Mouse (Mus musculus): ENCODE measurements at regions not wholly inside any gene's neighbourhood (a gene's known extent, or its start where the extent isn't known, plus 50 kb on each side); places are given as distances from the start of the nearest gene placed in this dataset.

GRCm38 (mm10) chr5:119497501-119497900 is 173.0 kb upstream of the Tbx3 start:
- no peak overlapping the region for H3K4me3 ChIP-seq (ENCODE audit: control insufficient read depth, low read depth, low read length)
- H3K27me3 ChIP-seq (ENCODE audit: control insufficient read depth, insufficient read depth, low read length) = no peaks in the 10 kb centered on the region
- no peaks in the 10 kb centered on the region; the same call in 1 of the 2 replicates for H3K4me1 ChIP-seq (ENCODE audit: control insufficient read depth, insufficient read depth, low read length)
- TF ChIP-seq CTCF (IDR thresholded peaks at IDR 0.05; ENCODE audit: control insufficient read depth, insufficient read depth, insufficient replicate concordance, low read depth, low read length) = no peak
- TF ChIP-seq POLR2A (IDR thresholded peaks at IDR 0.05; ENCODE audit: control insufficient read depth, low read depth, low read length) = no peak
- no peaks in the 10 kb centered on the region for H3K36me3 ChIP-seq (ENCODE audit: control insufficient read depth, insufficient read depth, low read length)
- no peak overlapping the region for H3K27ac ChIP-seq (ENCODE audit: control insufficient read depth, insufficient read depth, low read depth, low read length)

GRCm38 (mm10) chr5:119498431-119498830 is 172.0 kb upstream of the Tbx3 start:
- H3K27ac ChIP-seq (ENCODE audit: control insufficient read depth, insufficient read depth, low read depth, low read length) = no peak overlapping the region
- H3K36me3 ChIP-seq (ENCODE audit: control insufficient read depth, insufficient read depth, low read length) = no peaks in the 10 kb centered on the region
- H3K27me3 ChIP-seq (ENCODE audit: control insufficient read depth, insufficient read depth, low read length) = no peaks in the 10 kb centered on the region
- H3K4me3 ChIP-seq (ENCODE audit: control insufficient read depth, low read depth, low read length) = no peak overlapping the region
- H3K4me1 ChIP-seq (ENCODE audit: control insufficient read depth, insufficient read depth, low read length) = no peaks in the 10 kb centered on the region; the same call in 1 of the 2 replicates
- TF ChIP-seq POLR2A (IDR thresholded peaks at IDR 0.05; ENCODE audit: control insufficient read depth, low read depth, low read length) (no peak), CTCF (IDR thresholded peaks at IDR 0.05; ENCODE audit: control insufficient read depth, insufficient read depth, insufficient replicate concordance, low read depth, low read length) (no peak)

- Histone ChIP-seq H3K4me1 (ENCODE audit: control insufficient read depth, insufficient read depth, low read length) (peaks cover 4% of the 10 kb centered on the region), H3K4me3 (ENCODE audit: control insufficient read depth, low read depth, low read length) (no peak overlapping the region), H3K36me3 (ENCODE audit: control insufficient read depth, insufficient read depth, low read length) (no peaks in the 10 kb centered on the region), H3K27ac (ENCODE audit: control insufficient read depth, insufficient read depth, low read depth, low read length) (no peak overlapping the region), H3K27me3 (ENCODE audit: control insufficient read depth, insufficient read depth, low read length) (no peaks in the 10 kb centered on the region)
- TF ChIP-seq CTCF (IDR thresholded peaks at IDR 0.05; ENCODE audit: control insufficient read depth, insufficient read depth, insufficient replicate concordance, low read depth, low read length) = no peak
Measured at GRCm38 (mm10) chr5:119507709-119508108, 162.8 kb upstream of the Tbx3 start.

- Histone ChIP-seq H3K27ac (ENCODE audit: control insufficient read depth, insufficient read depth, low read depth, low read length) (no peak overlapping the region), H3K36me3 (ENCODE audit: control insufficient read depth, insufficient read depth, low read length) (no peaks in the 10 kb centered on the region), H3K4me1 (ENCODE audit: control insufficient read depth, insufficient read depth, low read length) (no peaks in the 10 kb centered on the region), H3K27me3 (ENCODE audit: control insufficient read depth, insufficient read depth, low read length) (no peaks in the 10 kb centered on the region), H3K4me3 (ENCODE audit: control insufficient read depth, low read depth, low read length) (no peak overlapping the region)
- TF ChIP-seq POLR2A (IDR thresholded peaks at IDR 0.05; ENCODE audit: control insufficient read depth, low read depth, low read length) (no peak), CTCF (IDR thresholded peaks at IDR 0.05; ENCODE audit: control insufficient read depth, insufficient read depth, insufficient replicate concordance, low read depth, low read length) (no peak)
Measured at GRCm38 (mm10) chr5:119518506-119519252, 151.8 kb upstream of the Tbx3 start.

DNA sequence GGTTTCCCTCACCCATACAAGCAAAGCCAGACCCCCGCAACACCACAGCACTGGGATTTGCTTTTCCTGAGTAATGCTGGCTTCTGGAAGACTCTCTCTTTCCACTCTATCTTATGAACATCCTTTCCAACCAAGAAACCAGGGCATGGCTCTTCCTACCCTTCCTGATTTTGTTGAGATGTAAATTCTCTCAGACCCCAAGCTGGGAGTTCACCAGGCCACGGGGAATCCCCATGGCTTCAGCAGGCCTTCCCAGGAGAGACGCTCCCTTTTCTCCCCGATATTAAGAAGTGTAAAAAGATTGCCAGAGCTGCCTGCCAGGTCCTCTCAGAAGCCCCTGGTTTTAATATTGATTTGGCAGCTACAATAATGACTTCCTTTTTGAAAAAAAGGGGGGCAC is 146.3 kb upstream of the Tbx3 start:
- Histone ChIP-seq H3K36me3 (ENCODE audit: control insufficient read depth, insufficient read depth, low read length) (no peaks in the 10 kb centered on the region), H3K4me3 (ENCODE audit: control insufficient read depth, low read depth, low read length) (no peak overlapping the region; the same call in 1 of the 2 replicates), H3K27me3 (ENCODE audit: control insufficient read depth, insufficient read depth, low read length) (no peaks in the 10 kb centered on the region), H3K4me1 (ENCODE audit: control insufficient read depth, insufficient read depth, low read length) (no peaks in the 10 kb centered on the region), H3K27ac (ENCODE audit: control insufficient read depth, insufficient read depth, low read depth, low read length) (no peak overlapping the region)
- no peak for TF ChIP-seq POLR2A (IDR thresholded peaks at IDR 0.05; ENCODE audit: control insufficient read depth, low read depth, low read length)

GRCm38 (mm10) chr5:119525960-119526359 is 144.5 kb upstream of the Tbx3 start:
- Histone ChIP-seq H3K4me1 (ENCODE audit: control insufficient read depth, insufficient read depth, low read length) (no peaks in the 10 kb centered on the region), H3K36me3 (ENCODE audit: control insufficient read depth, insufficient read depth, low read length) (no peaks in the 10 kb centered on the region), H3K27ac (ENCODE audit: control insufficient read depth, insufficient read depth, low read depth, low read length) (no peak overlapping the region), H3K27me3 (ENCODE audit: control insufficient read depth, insufficient read depth, low read length) (no peaks in the 10 kb centered on the region), H3K4me3 (ENCODE audit: control insufficient read depth, low read depth, low read length) (peak overlapping the region; percentile 62)
- TF ChIP-seq CTCF (IDR thresholded peaks at IDR 0.05; ENCODE audit: control insufficient read depth, insufficient read depth, insufficient replicate concordance, low read depth, low read length) (no peak), POLR2A (IDR thresholded peaks at IDR 0.05; ENCODE audit: control insufficient read depth, low read depth, low read length) (no peak)

- Histone ChIP-seq H3K36me3 (ENCODE audit: control insufficient read depth, insufficient read depth, low read length) (no peaks in the 10 kb centered on the region), H3K4me3 (ENCODE audit: control insufficient read depth, low read depth, low read length) (no peak overlapping the region), H3K27me3 (ENCODE audit: control insufficient read depth, insufficient read depth, low read length) (no peaks in the 10 kb centered on the region), H3K4me1 (ENCODE audit: control insufficient read depth, insufficient read depth, low read length) (no peaks in the 10 kb centered on the region; the same call in 1 of the 2 replicates), H3K27ac (ENCODE audit: control insufficient read depth, insufficient read depth, low read depth, low read length) (no peak overlapping the region)
- TF ChIP-seq CTCF (IDR thresholded peaks at IDR 0.05; ENCODE audit: control insufficient read depth, insufficient read depth, insufficient replicate concordance, low read depth, low read length) (no peak), POLR2A (IDR thresholded peaks at IDR 0.05; ENCODE audit: control insufficient read depth, low read depth, low read length) (no peak)
Measured at GRCm38 (mm10) chr5:119530009-119530408, 140.5 kb upstream of the Tbx3 start.
